Mouse (Mus musculus) stomach, embryonic 16.5 days (tissue): ENCODE measurements around the gene Plekhg2. TPM values are rescaled to one million over a fixed set of nuclear protein-coding genes. Genes with fewer than 3 reads are reported as not detected.

Source experiments
- ATAC-seq: fragments of 200-750 bp; cut with Nextera tagmentation; 2 replicates; pipeline ENCODE4 v1.8.0; 2017; ENCODE audit warnings: moderate number of reproducible peaks, moderate TSS enrichment; ENCODE audit not compliant: insufficient read depth, low FRiP score
- H3K27ac ChIP-seq: fragments of 300-500 bp; sonication (generic); 2 replicates; pipeline ENCODE4 v1.5.1; 2014; ENCODE audit warnings: low read length
- H3K27me3 ChIP-seq: fragments of 300-500 bp; sonication (generic); 2 replicates; pipeline ENCODE4 v1.6.1; 2014; ENCODE audit warnings: low read length, control low read depth, mixed read lengths; ENCODE audit not compliant: control insufficient read depth, insufficient read depth
- H3K36me3 ChIP-seq: fragments of 300-500 bp; sonication (generic); 2 replicates; pipeline ENCODE4 v1.6.1; 2014; ENCODE audit warnings: low read length; ENCODE audit not compliant: control insufficient read depth, insufficient read depth
- H3K4me1 ChIP-seq: fragments of 300-500 bp; sonication (generic); 2 replicates; pipeline ENCODE4 v1.6.1; 2014; ENCODE audit warnings: low read length, control low read depth, mixed read lengths; ENCODE audit not compliant: control insufficient read depth, insufficient read depth
- H3K4me2 ChIP-seq: fragments of 300-500 bp; sonication (generic); 2 replicates; pipeline ENCODE4 v1.6.1; 2014; ENCODE audit warnings: low read depth, low read length, mixed read lengths
- H3K4me3 ChIP-seq: fragments of 300-500 bp; sonication (generic); replicated peaks from 2 replicates; pipeline ENCODE4 v1.5.1; 2014; ENCODE audit warnings: mild to moderate bottlenecking, low read length
- H3K9ac ChIP-seq: fragments of 300-500 bp; sonication (generic); 2 replicates; pipeline ENCODE4 v1.6.1; 2014; ENCODE audit warnings: low read length
- H3K9me3 ChIP-seq: fragments of 300-500 bp; sonication (generic); replicated peaks from 2 replicates; pipeline ENCODE4 v1.6.1; 2016; ENCODE audit warnings: low read length, control low read depth; ENCODE audit not compliant: control insufficient read depth
- WGBS: fragments of 180-500 bp; shearing (Covaris S2); extraction: QIAGEN DNeasy Blood & Tissue Kit; methylation state at CpG from one replicate; pipeline ENCODE4 v1.1.7; 2014; 5-methylcytosine and 5-hydroxymethylcytosine counted together
- polyA plus RNA-seq: library from polyadenylated mRNA; unstranded; fragments of >200 nt; fragmentation: Nextera tagmentation; extraction: Ambion mirVana; gene quantifications from 2 replicates; pipeline ENCODE4 v1.2.1, GENCODE M21; 2015

Gene Plekhg2
- 49.9 and 50.7 TPM in 2 replicates for polyA plus RNA-seq

GRCm38 (mm10) chr7:28372251-28373108, at the start of gene Plekhg2:
TSS of gene Plekhg2 (minus strand) at chr7:28372599.
- Histone ChIP-seq H3K27me3 (no peaks in the 10 kb centered on the region), H3K9me3 (no peaks in the 10 kb centered on the region), H3K27ac (peak within 1 kb of the TSS; percentile 97), H3K4me1 (peaks cover 24% of the 10 kb centered on the region), H3K4me3 (peak within 1 kb of the TSS; percentile 82), H3K9ac (peak within 1 kb of the TSS; percentile 94), H3K4me2 (peak within 1 kb of the TSS; percentile 80), H3K36me3 (peaks cover 17% of the 10 kb centered on the region)
- WGBS = under 1% methylated on average over 61 of the region's 66 CpGs
- peak; percentile 91 for ATAC-seq

DNA sequence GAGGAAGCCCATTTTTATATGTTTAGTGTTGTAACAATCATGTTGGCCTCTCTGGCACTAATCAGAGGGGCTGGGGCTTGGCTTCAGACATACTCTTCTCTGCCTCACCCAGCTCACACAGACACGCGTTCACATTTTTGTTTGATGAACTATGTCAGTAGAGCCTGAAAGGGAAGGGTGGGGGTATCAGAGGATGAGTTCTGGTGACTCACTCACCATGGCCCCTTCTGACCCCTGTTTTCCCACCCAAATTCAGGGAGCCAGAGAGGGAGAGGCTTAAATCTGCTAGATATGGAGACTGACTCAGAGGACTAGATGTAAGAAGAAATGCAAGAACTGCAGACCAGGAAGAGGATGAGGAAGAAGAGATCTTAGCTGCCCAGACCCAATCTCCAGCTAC, 47.0 kb upstream of the Plekhg2 start:
- WGBS = 87% methylated on average over 2 of the region's 2 CpGs
- no peaks in the 10 kb centered on the region for H3K27me3 ChIP-seq
- H3K4me3 ChIP-seq = no peak overlapping the region
- peaks cover 33% of the 10 kb centered on the region for H3K36me3 ChIP-seq
- H3K4me1 ChIP-seq = no peaks in the 10 kb centered on the region
- no peak overlapping the region for H3K9ac ChIP-seq
- peak overlapping the region; percentile 21; the same call in 1 of the 2 replicates for H3K27ac ChIP-seq
- H3K9me3 ChIP-seq = no peaks in the 10 kb centered on the region
- no peak for ATAC-seq
- H3K4me2 ChIP-seq = no peak overlapping the region

DNA sequence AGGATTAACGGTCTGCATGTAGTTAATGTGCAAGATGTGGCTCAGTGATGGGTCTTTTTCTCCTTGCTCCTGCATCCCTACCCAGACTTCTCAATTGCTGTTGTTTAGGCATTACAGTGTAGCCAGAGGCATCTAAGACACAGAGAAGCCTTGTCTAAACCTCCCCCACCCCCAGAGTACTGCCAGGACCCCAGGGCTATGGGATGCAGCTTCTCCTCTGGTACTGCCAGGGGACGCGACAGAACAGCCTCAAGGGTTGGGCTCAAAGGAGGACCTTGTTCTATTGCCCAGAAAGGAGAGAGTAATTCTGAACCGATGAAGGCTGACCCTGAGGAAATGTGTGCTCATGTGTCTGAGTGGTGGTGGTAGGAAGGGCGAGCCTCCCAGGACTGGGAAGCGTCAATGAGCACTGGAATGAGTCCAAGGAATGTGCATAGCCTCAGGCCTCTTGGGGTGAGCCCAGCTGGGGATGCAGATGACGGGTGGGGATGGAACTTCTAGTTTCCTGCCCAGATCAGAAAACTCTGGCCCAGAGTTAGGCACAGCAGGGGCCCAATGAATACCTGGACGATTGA, 45.8 kb upstream of the Plekhg2 start:
- Histone ChIP-seq H3K27me3 (no peaks in the 10 kb centered on the region), H3K36me3 (peaks cover 34% of the 10 kb centered on the region), H3K4me2 (no peak overlapping the region), H3K4me3 (no peak overlapping the region), H3K27ac (no peak overlapping the region), H3K9ac (no peak overlapping the region), H3K4me1 (no peaks in the 10 kb centered on the region), H3K9me3 (no peaks in the 10 kb centered on the region)
- 57% methylated on average over 8 of the region's 8 CpGs for WGBS
- peak; percentile 64; the same call in 1 of the 2 replicates for ATAC-seq

- ATAC-seq = no peak
- no peak overlapping the region for H3K27ac ChIP-seq
- no peak overlapping the region for H3K9ac ChIP-seq
- H3K9me3 ChIP-seq = no peaks in the 10 kb centered on the region
- no peaks in the 10 kb centered on the region for H3K27me3 ChIP-seq
- H3K36me3 ChIP-seq = peaks cover 30% of the 10 kb centered on the region; the same call in 1 of the 2 replicates
- no peak overlapping the region for H3K4me3 ChIP-seq
- H3K4me1 ChIP-seq = no peaks in the 10 kb centered on the region
- no peak overlapping the region for H3K4me2 ChIP-seq
Observed at GRCm38 (mm10) chr7:28417368-28417767, 45.0 kb upstream of the Plekhg2 start.

- 85% methylated on average over 4 of the region's 4 CpGs for WGBS
- no peak for ATAC-seq
- Histone ChIP-seq H3K4me2 (no peak overlapping the region), H3K27ac (no peak overlapping the region), H3K9ac (no peak overlapping the region), H3K27me3 (no peaks in the 10 kb centered on the region), H3K4me1 (0 out of 2 replicates have a peak, but pooled peaks cover 7% of the 10 kb centered on the region), H3K36me3 (0 out of 2 replicates have a peak, but pooled peaks cover 21% of the 10 kb centered on the region), H3K4me3 (no peak overlapping the region), H3K9me3 (no peaks in the 10 kb centered on the region)
Observed at GRCm38 (mm10) chr7:28412826-28413225, 40.4 kb upstream of the Plekhg2 start.

GRCm38 (mm10) chr7:28410841-28411475, 38.6 kb upstream of the Plekhg2 start:
- H3K27ac ChIP-seq = peak overlapping the region; percentile 21; the same call in 1 of the 2 replicates

GRCm38 (mm10) chr7:28401942-28402341, 29.5 kb upstream of the Plekhg2 start:
- 78% methylated on average over 3 of the region's 3 CpGs for WGBS
- Histone ChIP-seq H3K36me3 (peaks cover 44% of the 10 kb centered on the region), H3K4me3 (no peak overlapping the region), H3K4me1 (no peaks in the 10 kb centered on the region), H3K27ac (no peak overlapping the region), H3K4me2 (no peak overlapping the region), H3K27me3 (no peaks in the 10 kb centered on the region), H3K9ac (no peak overlapping the region), H3K9me3 (no peaks in the 10 kb centered on the region)
- no peak for ATAC-seq

More at GRCm38 (mm10) chr7:28410841-28411475, 38.6 kb upstream of the Plekhg2 start:
- Histone ChIP-seq H3K27me3 (no peaks in the 10 kb centered on the region), H3K9me3 (no peaks in the 10 kb centered on the region), H3K36me3 (peaks cover 25% of the 10 kb centered on the region; the same call in 1 of the 2 replicates), H3K4me1 (0 out of 2 replicates have a peak, but pooled peaks cover 7% of the 10 kb centered on the region), H3K4me3 (no peak overlapping the region), H3K9ac (no peak overlapping the region), H3K4me2 (no peak overlapping the region)
- WGBS = 76% methylated on average over 3 of the region's 3 CpGs
- no peak for ATAC-seq

DNA sequence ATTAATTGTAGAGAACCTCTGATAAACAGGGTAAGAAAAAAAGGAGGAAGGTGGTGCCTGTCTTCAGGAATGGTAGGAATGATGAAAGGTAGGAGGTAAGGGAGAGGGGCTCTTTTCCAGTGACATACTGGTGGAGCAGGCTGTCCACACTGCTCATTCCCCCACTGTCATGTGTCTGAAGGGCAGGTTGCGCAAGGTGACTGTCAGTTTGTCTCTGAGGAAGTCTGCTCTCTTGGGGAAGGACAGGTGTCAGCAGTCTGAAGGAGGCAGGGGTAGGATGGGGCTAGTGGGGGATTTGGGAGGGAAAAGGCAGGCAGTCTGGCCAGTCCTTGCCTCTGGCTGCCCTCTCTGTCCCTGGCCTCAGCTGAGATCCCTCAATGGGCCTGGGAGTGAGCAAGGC, 28.6 kb upstream of the Plekhg2 start:
- no peak overlapping the region for H3K4me3 ChIP-seq
- H3K27me3 ChIP-seq = no peaks in the 10 kb centered on the region
- H3K27ac ChIP-seq = no peak overlapping the region
- no peaks in the 10 kb centered on the region for H3K4me1 ChIP-seq
- H3K9ac ChIP-seq = no peak overlapping the region
- H3K36me3 ChIP-seq = peaks cover 41% of the 10 kb centered on the region
- H3K4me2 ChIP-seq = no peak overlapping the region
- H3K9me3 ChIP-seq = no peaks in the 10 kb centered on the region
- ATAC-seq = no peak
- 94% methylated on average over 1 of the region's 1 CpGs for whole genome bisulfite sequencing
